Mouse (Mus musculus) lung, embryonic 14.5 days (tissue): ENCODE results near the gene Tbc1d5. TPM values are rescaled to one million over a fixed set of nuclear protein-coding genes. Genes with fewer than 3 reads are reported as not detected.

ENCODE experiments used
- ATAC-seq: fragments of 200-750 bp; cut with Nextera tagmentation; 2 replicates; pipeline ENCODE4 v1.8.0; 2017; ENCODE audit warnings: mild to moderate bottlenecking, moderate TSS enrichment, moderate library complexity; ENCODE audit not compliant: insufficient read depth
- DNase-seq: peaks from one replicate; pipeline ENCODE4 v3.0.0-alpha.2; 2015
- H3K27ac ChIP-seq: fragments of 300-500 bp; sonication (generic); 2 replicates; pipeline ENCODE4 v1.5.1; 2014; ENCODE audit warnings: low read depth, mild to moderate bottlenecking, moderate library complexity
- H3K27me3 ChIP-seq: fragments of 300-500 bp; sonication (generic); 2 replicates; pipeline ENCODE4 v1.6.1; 2014; ENCODE audit warnings: low read length, control low read depth; ENCODE audit not compliant: insufficient read depth
- H3K36me3 ChIP-seq: fragments of 300-500 bp; sonication (generic); 2 replicates; pipeline ENCODE4 v1.6.1; 2014; ENCODE audit warnings: control low read depth; ENCODE audit not compliant: insufficient read depth
- H3K4me1 ChIP-seq: fragments of 300-500 bp; sonication (generic); 2 replicates; pipeline ENCODE4 v1.6.1; 2014; ENCODE audit warnings: antibody characterized with exemption, control low read depth; ENCODE audit not compliant: insufficient read depth
- H3K4me2 ChIP-seq: fragments of 300-500 bp; sonication (generic); 2 replicates; pipeline ENCODE4 v1.6.1; 2014; ENCODE audit warnings: mild to moderate bottlenecking
- H3K4me3 ChIP-seq: fragments of 300-500 bp; sonication (generic); 2 replicates; pipeline ENCODE4 v1.5.1; 2014; ENCODE audit warnings: low read depth, low read length
- H3K9ac ChIP-seq: fragments of 300-500 bp; sonication (generic); 2 replicates; pipeline ENCODE4 v1.6.1; 2014
- H3K9me3 ChIP-seq: fragments of 300-500 bp; sonication (generic); 2 replicates; pipeline ENCODE4 v1.6.1; 2016; ENCODE audit warnings: low read depth, low read length, control low read depth
- CTCF ChIP-seq: IDR thresholded peaks from 2 replicates; pipeline ENCODE4 v1.5.1; 2016; ENCODE audit warnings: antibody characterized with exemption, low read depth
- WGBS: fragments of 180-500 bp; shearing (Covaris S2); extraction: QIAGEN DNeasy Blood & Tissue Kit; methylation state at CpG from one replicate; pipeline ENCODE4 v1.1.7; 2014; 5-methylcytosine and 5-hydroxymethylcytosine counted together
- polyA plus RNA-seq: library from polyadenylated mRNA; unstranded; fragments of >200 nt; fragmentation: Nextera tagmentation; extraction: Ambion mirVana; gene quantifications from 2 replicates; pipeline ENCODE4 v1.2.1, GENCODE M21; 2014

Tbc1d5 gene
- polyA plus RNA-seq, 1 experiment from 2014 or later, result 13.4 TPM

DNA sequence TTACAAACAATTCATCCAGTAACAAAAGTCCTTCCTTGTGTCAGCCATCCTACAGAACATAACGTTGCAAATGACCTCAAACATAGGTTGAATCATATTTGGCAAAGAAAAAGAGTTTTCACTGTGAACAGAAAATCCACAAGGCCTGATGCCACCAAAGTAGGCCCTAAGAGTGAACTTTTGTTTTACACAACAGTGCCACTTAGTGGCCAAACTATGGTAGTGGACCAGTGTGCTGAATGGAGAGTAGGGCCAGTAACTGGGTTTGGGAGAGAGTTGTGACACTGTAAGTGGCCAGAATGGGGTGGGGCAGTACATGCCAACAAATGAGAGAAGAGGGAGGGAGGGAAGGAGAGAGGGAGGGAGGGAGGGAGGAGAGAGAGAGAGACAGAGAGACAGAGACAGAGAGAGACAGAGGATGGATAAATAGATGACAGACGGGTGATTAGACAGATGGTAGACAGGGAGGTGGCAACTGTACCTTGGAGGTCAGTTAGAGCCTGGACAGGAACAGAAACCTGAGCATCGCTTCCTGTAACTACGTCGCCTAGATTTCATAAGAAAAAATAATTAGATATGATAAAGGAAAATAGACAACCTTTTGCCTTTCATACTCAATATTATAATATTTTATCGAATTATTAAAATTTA lies 383.6 kb downstream of the Tbc1d5 start:
- peak; percentile 91 for TF ChIP-seq CTCF
- WGBS, result 68% methylated on average over 6 of the region's 6 CpGs
- ATAC-seq (peak; percentile 87), DNase-seq (peak; percentile 91)
- H3K9me3 ChIP-seq, result no peaks in the 10 kb centered on the region
- no peak overlapping the region for H3K27ac ChIP-seq
- no peak overlapping the region for H3K4me3 ChIP-seq
- H3K4me1 ChIP-seq, result no peaks in the 10 kb centered on the region
- no peak overlapping the region for H3K4me2 ChIP-seq
- no peaks in the 10 kb centered on the region for H3K36me3 ChIP-seq
- no peak overlapping the region for H3K9ac ChIP-seq
- no peaks in the 10 kb centered on the region for H3K27me3 ChIP-seq

DNA sequence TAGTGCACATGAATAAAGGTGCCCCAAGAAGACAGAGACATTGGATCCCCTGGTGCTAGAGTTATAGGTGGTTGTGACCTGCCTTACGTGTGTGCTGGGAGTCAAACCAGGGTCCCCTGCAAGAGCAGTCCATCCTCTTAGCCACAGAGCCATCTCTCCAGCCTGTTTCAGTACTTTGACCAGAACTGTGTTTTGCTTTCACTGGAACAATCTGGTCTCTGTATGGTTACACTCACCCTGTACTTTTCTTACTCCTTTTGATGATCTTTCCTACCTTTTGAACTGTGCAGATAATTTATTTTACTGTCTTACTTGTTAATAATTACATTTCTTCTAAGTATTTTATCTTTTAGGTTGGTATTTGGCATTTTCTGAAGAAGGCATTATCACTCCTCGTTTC lies 387.5 kb downstream of the Tbc1d5 start:
- H3K9me3 ChIP-seq, result no peaks in the 10 kb centered on the region
- H3K27me3 ChIP-seq, result no peaks in the 10 kb centered on the region
- ATAC-seq (peak; percentile 56; the same call in 1 of the 2 replicates), DNase-seq (no peak)
- no peaks in the 10 kb centered on the region for H3K36me3 ChIP-seq
- WGBS, result 47% methylated on average over 2 of the region's 2 CpGs
- no peak overlapping the region for H3K4me2 ChIP-seq
- H3K27ac ChIP-seq, result no peak overlapping the region
- TF ChIP-seq CTCF, result no peak
- H3K9ac ChIP-seq, result no peak overlapping the region
- no peaks in the 10 kb centered on the region for H3K4me1 ChIP-seq
- H3K4me3 ChIP-seq, result no peak overlapping the region

DNA sequence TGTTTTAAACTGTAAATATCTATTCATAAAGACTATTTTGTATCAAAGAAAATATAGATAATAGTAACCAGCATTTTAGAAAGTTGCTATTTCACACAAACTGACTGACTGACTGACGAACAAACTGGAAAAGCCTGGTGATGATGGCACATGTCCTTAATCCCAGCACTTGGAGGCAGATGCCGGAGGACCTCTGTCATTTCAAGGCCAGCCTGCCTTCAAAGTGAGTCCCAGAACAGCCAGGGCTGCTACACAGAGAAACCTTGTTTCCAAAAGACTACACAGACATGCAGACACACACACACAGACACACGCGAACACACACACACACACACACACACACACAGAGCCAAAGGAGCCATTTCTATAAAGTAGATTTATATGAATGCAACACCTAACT lies 390.3 kb downstream of the Tbc1d5 start:
- Histone ChIP-seq H3K36me3 (no peaks in the 10 kb centered on the region), H3K9me3 (no peaks in the 10 kb centered on the region), H3K4me3 (no peak overlapping the region), H3K9ac (no peak overlapping the region), H3K4me1 (no peaks in the 10 kb centered on the region), H3K27me3 (no peaks in the 10 kb centered on the region), H3K4me2 (no peak overlapping the region), H3K27ac (no peak overlapping the region)
- no peak for ATAC-seq
- no peak for DNase-seq
- 97% methylated on average over 4 of the region's 4 CpGs for WGBS
- TF ChIP-seq CTCF, result no peak

DNA sequence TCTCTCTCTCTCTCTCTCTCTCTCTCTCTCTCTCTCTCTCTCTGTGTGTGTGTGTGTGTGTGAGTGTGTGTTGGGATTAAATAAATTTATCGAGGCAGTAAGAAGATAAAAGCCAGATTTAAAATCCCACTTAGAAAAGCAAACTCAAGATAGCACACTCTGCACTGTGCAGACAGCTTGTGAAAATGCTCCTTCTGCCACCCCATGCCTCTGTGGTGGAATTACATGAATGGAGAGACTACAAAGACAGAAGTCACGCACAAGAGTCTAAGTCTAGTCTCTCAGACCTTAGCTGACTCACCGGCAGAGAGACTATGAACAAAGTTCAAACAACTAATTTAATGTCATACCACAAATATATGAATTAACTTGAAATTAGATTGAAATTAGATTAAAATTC lies 403.9 kb downstream of the Tbc1d5 start:
- Histone ChIP-seq H3K27me3 (no peaks in the 10 kb centered on the region), H3K4me1 (no peaks in the 10 kb centered on the region), H3K9me3 (no peaks in the 10 kb centered on the region), H3K36me3 (no peaks in the 10 kb centered on the region), H3K4me3 (no peak overlapping the region), H3K9ac (no peak overlapping the region), H3K4me2 (no peak overlapping the region), H3K27ac (no peak overlapping the region)
- 63% methylated on average over 3 of the region's 3 CpGs for WGBS
- ATAC-seq (no peak), DNase-seq (peak; percentile 27)
- peak; percentile 38 for TF ChIP-seq CTCF

DNA sequence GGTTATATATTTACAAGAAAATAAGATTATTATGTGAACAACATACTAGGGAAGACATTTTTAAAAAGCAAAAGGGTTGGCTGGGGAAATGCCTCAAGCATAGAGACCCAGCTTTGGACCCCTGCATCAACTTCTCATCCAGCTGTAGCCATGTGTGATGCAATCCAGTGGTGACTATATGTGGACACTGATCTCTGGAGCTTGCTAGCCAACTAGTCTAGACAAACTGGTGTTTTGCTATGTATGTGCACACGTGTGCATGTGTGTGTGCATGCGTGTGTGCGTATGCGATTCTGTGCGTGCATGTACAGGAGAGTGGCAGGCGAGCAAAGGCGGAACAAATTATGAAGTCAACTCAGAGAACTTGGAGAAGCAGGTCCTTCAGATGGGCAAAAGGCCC lies 414.8 kb downstream of the Tbc1d5 start:
- H3K27ac ChIP-seq, result no peak overlapping the region
- H3K4me1 ChIP-seq, result no peaks in the 10 kb centered on the region; the same call in 1 of the 2 replicates
- H3K9ac ChIP-seq, result no peak overlapping the region
- no peak overlapping the region for H3K4me2 ChIP-seq
- no peak overlapping the region for H3K4me3 ChIP-seq
- ATAC-seq, result no peak
- H3K9me3 ChIP-seq, result no peaks in the 10 kb centered on the region
- 94% methylated on average over 7 of the region's 7 CpGs for WGBS
- H3K36me3 ChIP-seq, result no peaks in the 10 kb centered on the region
- DNase-seq, result no peak
- no peak for TF ChIP-seq CTCF
- no peaks in the 10 kb centered on the region for H3K27me3 ChIP-seq

DNA sequence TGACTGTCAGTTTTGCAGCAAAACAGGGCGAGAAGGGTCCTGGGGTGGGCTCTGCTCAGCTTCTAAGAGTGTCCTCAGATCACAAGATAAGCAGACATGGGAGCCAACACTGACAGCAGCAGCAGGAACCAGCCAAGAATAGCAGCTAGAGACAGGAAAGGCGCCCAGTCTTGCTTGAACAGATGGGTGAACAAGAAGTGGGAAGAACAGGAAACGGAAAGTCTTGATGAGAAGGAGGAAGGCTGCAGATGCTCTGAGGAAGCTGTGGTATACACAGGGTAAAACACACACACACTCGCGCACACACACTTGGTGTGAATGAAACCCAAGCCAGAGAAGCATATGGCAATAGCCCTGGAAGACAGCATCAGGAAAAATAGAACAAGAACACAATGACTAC lies 415.7 kb downstream of the Tbc1d5 start:
- Histone ChIP-seq H3K9ac (no peak overlapping the region), H3K4me1 (no peaks in the 10 kb centered on the region; the same call in 1 of the 2 replicates), H3K4me2 (no peak overlapping the region), H3K27me3 (no peaks in the 10 kb centered on the region), H3K36me3 (no peaks in the 10 kb centered on the region), H3K27ac (peak overlapping the region; percentile 15; the same call in 1 of the 2 replicates), H3K9me3 (no peaks in the 10 kb centered on the region), H3K4me3 (no peak overlapping the region)
- TF ChIP-seq CTCF, result no peak
- WGBS, result 73% methylated on average over 5 of the region's 5 CpGs
- ATAC-seq (peak; percentile 70; the same call in 1 of the 2 replicates), DNase-seq (peak; percentile 42)

DNA sequence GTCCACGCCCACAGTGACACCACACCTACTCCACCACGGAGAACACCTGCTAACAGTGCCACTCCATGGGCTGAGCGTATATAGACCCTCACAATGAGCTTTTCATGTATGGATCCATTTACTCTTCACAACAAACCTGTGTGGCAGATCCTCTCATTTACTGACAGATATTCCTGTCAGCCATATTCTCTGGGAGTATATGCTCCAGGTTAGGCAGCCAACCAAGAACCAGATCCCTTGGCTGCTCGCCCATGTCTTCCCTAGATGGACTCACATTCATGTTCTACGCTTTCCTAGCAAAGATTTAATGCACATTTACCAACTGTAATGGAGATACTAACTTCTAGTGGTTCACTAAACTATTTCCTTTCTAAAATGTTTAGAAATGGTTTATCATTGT lies 416.9 kb downstream of the Tbc1d5 start:
- peak; percentile 22 for DNase-seq
- Histone ChIP-seq H3K9ac (no peak overlapping the region), H3K4me2 (no peak overlapping the region), H3K36me3 (no peaks in the 10 kb centered on the region), H3K4me3 (no peak overlapping the region), H3K4me1 (no peaks in the 10 kb centered on the region; the same call in 1 of the 2 replicates), H3K9me3 (no peaks in the 10 kb centered on the region), H3K27me3 (no peaks in the 10 kb centered on the region), H3K27ac (no peak overlapping the region)
- no peak for TF ChIP-seq CTCF
- ATAC-seq, result no peak
- WGBS, result 81% methylated on average over 5 of the region's 5 CpGs
